Mouse (Mus musculus): ENCODE data around the gene Nfatc3.

DNA sequence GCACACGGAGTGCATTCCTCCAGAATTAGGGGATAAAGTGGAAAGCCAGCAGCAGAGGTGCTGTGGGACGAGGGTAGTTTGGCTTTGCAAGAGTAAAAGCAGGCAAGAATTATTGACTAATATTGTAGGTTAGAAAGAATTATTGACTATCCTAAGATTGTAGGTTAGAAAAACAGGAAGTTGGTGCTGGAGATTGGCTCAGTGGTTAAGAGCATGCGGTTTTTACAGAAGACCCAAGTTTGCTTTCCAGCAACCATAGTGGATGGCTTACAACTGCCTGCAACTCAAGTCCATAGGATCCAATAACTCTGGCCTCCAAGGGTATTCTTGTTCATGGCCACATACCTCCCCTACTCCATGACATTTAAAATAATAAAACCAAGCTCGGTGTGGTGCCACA lies 87.4 kb downstream of the Nfatc3 start:
- TF ChIP-seq CTCF (IDR thresholded peaks at IDR 0.05; ENCODE audit: control insufficient read depth, insufficient read depth, low read length) (no peak), POLR2A (IDR thresholded peaks at IDR 0.05; ENCODE audit: borderline replicate concordance, control insufficient read depth, low read depth, low read length) (no peak)
